Mouse (Mus musculus): Measurements from ENCODE around the gene Spen. TPM values are rescaled to one million over a fixed set of nuclear protein-coding genes. Genes with fewer than 3 reads are reported as not detected.

Gene Spen
- polyA plus RNA-seq, 1 experiment from 2014 or later: 12.5 TPM

- Histone ChIP-seq H3K9ac (ENCODE audit: low read depth, low read length) (no peak overlapping the region), H3K36me3 (ENCODE audit: control insufficient read depth, insufficient read depth, low read length) (peaks cover 98% of the 10 kb centered on the region), H3K9me3 (ENCODE audit: control insufficient read depth, low read length) (0 out of 2 replicates have a peak, but pooled peaks cover 5% of the 10 kb centered on the region), H3K27ac (replicated peaks; ENCODE audit: low read depth, low read length) (no peak overlapping the region), H3K4me1 (ENCODE audit: control insufficient read depth, insufficient read depth, low read length) (no peaks in the 10 kb centered on the region), H3K4me3 (ENCODE audit: low read depth, low read length) (no peak overlapping the region), H3K4me2 (ENCODE audit: low read depth, low read length) (no peak overlapping the region), H3K27me3 (replicated peaks; ENCODE audit: control insufficient read depth, insufficient read depth, low read length) (no peaks in the 10 kb centered on the region)
- no peak for ATAC-seq (ENCODE audit: low read depth)
- WGBS: 55% methylated on average over 10 of the region's 10 CpGs
- DNase-seq (ENCODE audit: low spot score): no peak
Observed at GRCm38 (mm10) chr4:141468576-141468975, 69.8 kb downstream of the Spen start.

GRCm38 (mm10) chr4:141467581-141467927 is 70.8 kb downstream of the Spen start:
- Histone ChIP-seq H3K27ac (replicated peaks; ENCODE audit: low read depth, low read length) (no peak overlapping the region), H3K27me3 (replicated peaks; ENCODE audit: control insufficient read depth, insufficient read depth, low read length) (no peaks in the 10 kb centered on the region), H3K9me3 (ENCODE audit: control insufficient read depth, low read length) (0 out of 2 replicates have a peak, but pooled peaks cover 5% of the 10 kb centered on the region), H3K4me2 (ENCODE audit: low read depth, low read length) (no peak overlapping the region), H3K4me1 (ENCODE audit: control insufficient read depth, insufficient read depth, low read length) (no peaks in the 10 kb centered on the region), H3K4me3 (ENCODE audit: low read depth, low read length) (no peak overlapping the region), H3K36me3 (ENCODE audit: control insufficient read depth, insufficient read depth, low read length) (peaks cover 98% of the 10 kb centered on the region), H3K9ac (ENCODE audit: low read depth, low read length) (no peak overlapping the region)
- no peak for DNase-seq (ENCODE audit: low spot score)
- 76% methylated on average over 6 of the region's 6 CpGs for WGBS
- no peak for ATAC-seq (ENCODE audit: low read depth)

GRCm38 (mm10) chr4:141466844-141467580 is 71.4 kb downstream of the Spen start:
- no peak overlapping the region for H3K9ac ChIP-seq (ENCODE audit: low read depth, low read length)
- H3K4me1 ChIP-seq (ENCODE audit: control insufficient read depth, insufficient read depth, low read length): no peaks in the 10 kb centered on the region
- WGBS: 81% methylated on average over 15 of the region's 15 CpGs
- H3K27ac ChIP-seq (replicated peaks; ENCODE audit: low read depth, low read length): no peak overlapping the region
- H3K4me3 ChIP-seq (ENCODE audit: low read depth, low read length): no peak overlapping the region
- ATAC-seq (ENCODE audit: low read depth) (no peak), DNase-seq (ENCODE audit: low spot score) (no peak)
- H3K27me3 ChIP-seq (replicated peaks; ENCODE audit: control insufficient read depth, insufficient read depth, low read length): no peaks in the 10 kb centered on the region
- no peak overlapping the region for H3K4me2 ChIP-seq (ENCODE audit: low read depth, low read length)
- peaks cover 98% of the 10 kb centered on the region for H3K36me3 ChIP-seq (ENCODE audit: control insufficient read depth, insufficient read depth, low read length)
- 0 out of 2 replicates have a peak, but pooled peaks cover 5% of the 10 kb centered on the region for H3K9me3 ChIP-seq (ENCODE audit: control insufficient read depth, low read length)

GRCm38 (mm10) chr4:141466289-141466795 is 72.1 kb downstream of the Spen start:
- Histone ChIP-seq H3K4me3 (ENCODE audit: low read depth, low read length) (no peak overlapping the region), H3K27ac (replicated peaks; ENCODE audit: low read depth, low read length) (no peak overlapping the region), H3K9me3 (ENCODE audit: control insufficient read depth, low read length) (0 out of 2 replicates have a peak, but pooled peaks cover 2% of the 10 kb centered on the region), H3K4me2 (ENCODE audit: low read depth, low read length) (no peak overlapping the region), H3K36me3 (ENCODE audit: control insufficient read depth, insufficient read depth, low read length) (peaks cover 95% of the 10 kb centered on the region), H3K9ac (ENCODE audit: low read depth, low read length) (no peak overlapping the region), H3K27me3 (replicated peaks; ENCODE audit: control insufficient read depth, insufficient read depth, low read length) (no peaks in the 10 kb centered on the region), H3K4me1 (ENCODE audit: control insufficient read depth, insufficient read depth, low read length) (no peaks in the 10 kb centered on the region)
- whole genome bisulfite sequencing: 87% methylated on average over 15 of the region's 16 CpGs
- DNase-seq (ENCODE audit: low spot score) (no peak), ATAC-seq (ENCODE audit: low read depth) (no peak)

- Histone ChIP-seq H3K9ac (ENCODE audit: low read depth, low read length) (no peak overlapping the region), H3K27ac (replicated peaks; ENCODE audit: low read depth, low read length) (no peak overlapping the region), H3K4me1 (ENCODE audit: control insufficient read depth, insufficient read depth, low read length) (no peaks in the 10 kb centered on the region), H3K4me3 (ENCODE audit: low read depth, low read length) (no peak overlapping the region), H3K9me3 (ENCODE audit: control insufficient read depth, low read length) (no peaks in the 10 kb centered on the region), H3K36me3 (ENCODE audit: control insufficient read depth, insufficient read depth, low read length) (peaks cover 89% of the 10 kb centered on the region), H3K27me3 (replicated peaks; ENCODE audit: control insufficient read depth, insufficient read depth, low read length) (no peaks in the 10 kb centered on the region), H3K4me2 (ENCODE audit: low read depth, low read length) (no peak overlapping the region)
- 90% methylated on average over 33 of the region's 34 CpGs for WGBS
- ATAC-seq (ENCODE audit: low read depth): no peak
- DNase-seq (ENCODE audit: low spot score): no peak
Observed at GRCm38 (mm10) chr4:141465512-141466288, 72.7 kb downstream of the Spen start.

GRCm38 (mm10) chr4:141464722-141465121 is 73.7 kb downstream of the Spen start:
- DNase-seq (ENCODE audit: low spot score): no peak
- Histone ChIP-seq H3K4me2 (ENCODE audit: low read depth, low read length) (no peak overlapping the region), H3K4me1 (ENCODE audit: control insufficient read depth, insufficient read depth, low read length) (no peaks in the 10 kb centered on the region), H3K27me3 (replicated peaks; ENCODE audit: control insufficient read depth, insufficient read depth, low read length) (no peaks in the 10 kb centered on the region), H3K9ac (ENCODE audit: low read depth, low read length) (no peak overlapping the region), H3K36me3 (ENCODE audit: control insufficient read depth, insufficient read depth, low read length) (peaks cover 82% of the 10 kb centered on the region), H3K9me3 (ENCODE audit: control insufficient read depth, low read length) (no peaks in the 10 kb centered on the region), H3K4me3 (ENCODE audit: low read depth, low read length) (no peak overlapping the region), H3K27ac (replicated peaks; ENCODE audit: low read depth, low read length) (no peak overlapping the region)
- ATAC-seq (ENCODE audit: low read depth): no peak
- WGBS: 75% methylated on average over 16 of the region's 16 CpGs

GRCm38 (mm10) chr4:141463472-141463871 is 74.9 kb downstream of the Spen start:
- Histone ChIP-seq H3K9me3 (ENCODE audit: control insufficient read depth, low read length) (no peaks in the 10 kb centered on the region), H3K4me3 (ENCODE audit: low read depth, low read length) (no peak overlapping the region), H3K9ac (ENCODE audit: low read depth, low read length) (no peak overlapping the region), H3K27me3 (replicated peaks; ENCODE audit: control insufficient read depth, insufficient read depth, low read length) (no peaks in the 10 kb centered on the region), H3K4me1 (ENCODE audit: control insufficient read depth, insufficient read depth, low read length) (peaks cover under 1% of the 10 kb centered on the region; the same call in 1 of the 2 replicates), H3K27ac (replicated peaks; ENCODE audit: low read depth, low read length) (no peak overlapping the region), H3K4me2 (ENCODE audit: low read depth, low read length) (no peak overlapping the region), H3K36me3 (ENCODE audit: control insufficient read depth, insufficient read depth, low read length) (peaks cover 70% of the 10 kb centered on the region)
- no peak for DNase-seq (ENCODE audit: low spot score)
- 79% methylated on average over 12 of the region's 14 CpGs for WGBS
- no peak for ATAC-seq (ENCODE audit: low read depth)

- Histone ChIP-seq H3K27me3 (replicated peaks; ENCODE audit: control insufficient read depth, insufficient read depth, low read length) (no peaks in the 10 kb centered on the region), H3K4me3 (ENCODE audit: low read depth, low read length) (no peak overlapping the region), H3K9me3 (ENCODE audit: control insufficient read depth, low read length) (no peaks in the 10 kb centered on the region), H3K27ac (replicated peaks; ENCODE audit: low read depth, low read length) (no peak overlapping the region), H3K4me1 (ENCODE audit: control insufficient read depth, insufficient read depth, low read length) (peaks cover 6% of the 10 kb centered on the region), H3K36me3 (ENCODE audit: control insufficient read depth, insufficient read depth, low read length) (peaks cover 53% of the 10 kb centered on the region), H3K9ac (ENCODE audit: low read depth, low read length) (no peak overlapping the region), H3K4me2 (ENCODE audit: low read depth, low read length) (no peak overlapping the region)
- WGBS: 89% methylated on average over 12 of the region's 12 CpGs
- DNase-seq (ENCODE audit: low spot score) (no peak), ATAC-seq (ENCODE audit: low read depth) (no peak)
Observed at GRCm38 (mm10) chr4:141461576-141461975, 76.8 kb downstream of the Spen start.

Data from embryonic facial prominence, embryonic 14.5 days (tissue).